Mouse (Mus musculus) neutrophil, adult 5-6 weeks (primary cell): ENCODE data around the gene Actrt1. TPM values are rescaled to one million over a fixed set of nuclear protein-coding genes. Genes with fewer than 3 reads are reported as not detected.

Experiments
- ATAC-seq: fragments of 151-379, 151-347 bp; 2 replicates; pipeline ENCODE4 v1.8.0; 2017; ENCODE audit warnings: mild to moderate bottlenecking, moderate TSS enrichment; ENCODE audit not compliant: insufficient number of reproducible peaks, poor library complexity, low FRiP score, severe bottlenecking; ENCODE audit errors: extremely low read depth
- total RNA-seq: library from RNA; stranded (forward); fragments of 200-1000 nt; gene quantifications from 2 replicates; pipeline ENCODE4 v1.2.3, GENCODE M21; 2017

Actrt1 gene
- total RNA-seq: not detected in 2 replicates

DNA sequence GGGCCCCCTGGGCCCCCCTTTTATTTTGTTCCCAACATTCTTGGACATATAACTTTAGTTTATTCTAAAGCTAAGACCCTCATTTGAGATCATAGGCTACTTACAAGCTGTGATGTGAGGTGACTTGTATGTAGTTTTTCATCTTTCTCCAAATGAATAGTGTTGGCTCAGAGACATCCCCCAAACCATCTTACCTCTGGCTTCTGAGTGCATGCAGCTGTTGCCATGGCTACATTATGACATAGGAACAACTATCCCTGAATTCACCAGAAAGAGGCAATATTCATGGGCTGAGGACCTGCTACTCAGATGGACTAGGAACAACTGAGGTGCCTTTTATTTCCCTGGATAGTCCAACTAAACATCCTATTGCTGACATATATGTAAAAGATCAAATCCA lies at the start of gene Actrt1:
Actrt1 (plus strand) TSS at position 301 of the 400 bp plus-strand sequence.
- ATAC-seq: no peak

- no peak for ATAC-seq
These were observed 2.8 kb downstream of the Actrt1 start for GRCm38 (mm10) chrX:46331463-46332115.
